Mouse (Mus musculus) yolk sac, embryonic 10.5 days (tissue): ENCODE measurements at regions not wholly inside any gene's neighbourhood (a gene's known extent, or its start where the extent isn't known, plus 50 kb on each side); places are given as distances from the start of the nearest gene placed in this dataset.

Experiments
- DNase-seq: peaks from one replicate; pipeline ENCODE4 v3.0.0-alpha.2; 2017; ENCODE audit warnings: low spot score

- DNase-seq = no peak
Observed at GRCm38 (mm10) chr13:28644846-28645574, 308.5 kb downstream of the Sox4 start.

- no peak for DNase-seq
Observed at GRCm38 (mm10) chr13:28640826-28641225, 312.7 kb downstream of the Sox4 start.

DNA sequence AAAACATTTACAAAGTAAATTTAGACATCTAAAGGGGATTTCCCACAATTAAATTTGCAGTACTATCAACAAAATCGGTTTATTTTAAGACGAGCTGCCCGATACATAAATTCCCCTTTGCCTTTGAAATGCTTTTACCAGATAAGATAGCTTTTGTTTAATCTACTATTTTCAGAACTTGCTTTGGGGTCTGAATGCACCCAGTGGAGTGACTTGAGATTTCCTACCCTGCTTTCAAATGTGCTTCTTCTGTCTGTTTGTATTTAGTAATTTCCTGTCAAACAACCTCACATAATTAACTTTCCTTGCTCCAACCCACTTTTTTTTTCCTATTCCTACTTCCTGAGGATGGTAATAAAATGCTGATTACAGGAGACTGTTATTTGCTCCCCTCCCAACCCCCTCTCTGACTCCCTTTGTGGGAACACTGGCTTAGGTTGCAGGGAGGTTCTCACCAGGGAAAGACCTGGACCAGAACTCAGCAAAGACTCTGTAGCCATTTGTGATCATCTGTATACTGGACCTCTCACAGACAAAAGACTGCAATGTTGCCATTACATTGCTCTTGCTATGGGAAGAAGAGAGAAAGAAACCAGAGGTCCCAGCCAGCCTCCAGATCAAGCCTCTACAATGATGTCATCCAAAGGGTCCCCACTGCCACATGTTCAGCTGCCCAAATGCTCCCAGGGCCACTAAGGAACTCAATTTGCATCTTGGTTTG is 318.1 kb downstream of the Sox4 start:
- DNase-seq = no peak

DNA sequence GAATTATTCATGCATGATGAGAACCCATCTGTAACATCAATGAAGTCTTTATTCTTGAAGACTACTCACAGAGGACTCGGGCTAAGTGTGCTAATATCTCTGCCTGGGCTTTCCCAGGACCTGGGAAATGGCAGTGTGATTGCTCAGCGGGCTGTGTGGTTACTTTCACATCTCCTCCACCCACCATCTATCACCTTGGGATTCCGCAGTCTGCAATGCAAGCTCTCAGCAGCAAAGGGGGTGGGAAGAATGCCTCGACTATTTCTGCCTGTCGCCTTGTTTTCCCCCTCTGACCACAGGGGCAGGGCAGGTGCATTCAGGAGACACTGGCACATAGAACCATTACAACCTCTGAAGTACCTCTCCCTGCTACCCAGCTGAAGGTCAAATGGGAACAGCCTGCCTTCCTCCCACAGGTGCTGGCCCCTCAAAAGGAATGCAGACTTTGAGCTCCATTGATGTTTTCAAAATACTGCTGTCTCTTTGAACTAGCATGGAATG is 319.9 kb downstream of the Sox4 start:
- peak; percentile 50 for DNase-seq

- DNase-seq = peak; percentile 59
Observed at GRCm38 (mm10) chr13:28629431-28630331, 323.8 kb downstream of the Sox4 start.

GRCm38 (mm10) chr13:28628751-28629150 is 324.8 kb downstream of the Sox4 start:
- no peak for DNase-seq

GRCm38 (mm10) chr13:28618961-28619360 is 334.6 kb downstream of the Sox4 start:
- DNase-seq = no peak

- DNase-seq = no peak
Observed at GRCm38 (mm10) chr13:28617503-28617902, 336.0 kb downstream of the Sox4 start.

DNA sequence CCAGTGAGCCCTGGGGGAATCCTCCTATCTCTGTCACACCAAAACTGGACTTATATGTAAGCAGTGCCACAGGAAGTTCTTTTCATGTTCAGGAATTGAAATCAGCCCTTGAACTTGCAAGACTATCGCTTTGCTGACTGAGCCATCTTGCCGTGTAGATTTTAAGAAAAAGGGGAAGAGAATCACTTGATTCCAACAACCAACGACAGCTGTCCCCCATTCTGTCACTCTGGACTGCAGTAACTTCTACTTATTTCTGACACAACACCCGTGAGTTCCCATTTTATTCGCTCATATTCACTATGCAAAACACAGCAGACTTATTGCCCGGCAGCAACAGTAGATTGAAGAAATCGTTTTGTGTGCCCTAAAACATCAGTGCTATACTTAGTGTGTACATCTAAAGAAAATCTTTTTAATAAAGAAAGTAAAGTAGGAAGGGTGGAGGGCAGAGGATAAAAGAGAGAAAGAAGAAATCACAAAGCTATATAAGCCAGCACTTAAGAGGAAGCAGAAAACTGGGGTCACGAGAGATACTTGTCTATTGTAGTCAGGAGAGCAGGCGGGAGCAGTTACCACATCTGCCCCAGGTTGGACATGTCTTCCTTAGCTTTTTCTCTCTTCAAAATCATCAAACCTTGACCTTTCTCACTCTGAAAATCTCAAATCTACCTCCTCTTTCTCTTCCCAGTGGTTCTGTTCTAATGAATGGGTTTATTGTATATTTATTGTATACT is 336.7 kb downstream of the Sox4 start:
- DNase-seq = no peak

DNA sequence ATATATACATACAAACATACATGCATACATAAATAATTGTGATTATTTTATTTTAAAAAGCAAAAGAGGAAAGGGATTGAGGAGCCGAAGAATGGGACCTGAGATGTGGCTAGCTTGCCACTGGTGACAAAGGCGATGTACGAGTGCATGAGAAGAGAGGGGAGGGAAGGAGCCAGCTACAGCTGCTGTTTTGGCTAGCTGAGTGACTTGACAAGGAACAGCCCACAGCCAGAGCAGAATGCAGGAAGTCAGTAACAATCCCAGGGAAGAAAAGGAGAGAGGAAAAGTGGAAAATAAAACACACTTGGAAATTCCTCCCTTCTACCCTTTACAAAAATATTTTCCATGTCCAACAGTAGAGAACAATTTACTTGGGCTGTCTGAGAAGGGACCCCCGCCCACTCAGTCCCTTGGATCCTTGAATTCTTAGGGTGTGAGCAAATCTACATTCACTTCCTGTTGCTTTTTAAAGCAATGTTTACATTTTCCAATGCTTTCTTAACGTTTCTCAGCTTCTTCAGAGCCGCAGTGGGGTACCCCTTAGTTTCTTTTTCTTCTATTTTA is 345.9 kb downstream of the Sox4 start:
- DNase-seq = no peak

- DNase-seq = no peak
Observed at GRCm38 (mm10) chr13:28606651-28607050, 346.9 kb downstream of the Sox4 start.

DNA sequence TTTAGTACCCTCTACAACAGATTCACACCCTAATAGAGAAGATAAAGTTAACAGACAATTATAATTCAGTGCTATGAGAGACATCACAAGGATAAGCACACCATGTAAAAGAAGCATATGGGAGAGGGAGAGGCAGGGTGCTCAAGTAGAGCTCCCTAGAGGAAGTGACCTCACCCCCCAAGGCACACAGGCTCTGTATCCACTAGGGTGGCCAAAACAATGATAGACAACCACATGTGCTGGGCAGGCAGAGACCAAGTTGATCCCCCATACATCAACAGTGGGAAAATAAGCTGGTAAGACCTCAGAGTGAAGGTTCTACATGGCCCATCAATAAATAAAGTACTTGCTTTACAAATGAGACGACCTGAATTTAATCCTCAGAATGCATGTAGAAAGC is 347.7 kb downstream of the Sox4 start:
- DNase-seq = no peak

GRCm38 (mm10) chr13:28604016-28604415 is 346.7 kb downstream of the Gm11361 start:
- DNase-seq = peak; percentile 32

DNA sequence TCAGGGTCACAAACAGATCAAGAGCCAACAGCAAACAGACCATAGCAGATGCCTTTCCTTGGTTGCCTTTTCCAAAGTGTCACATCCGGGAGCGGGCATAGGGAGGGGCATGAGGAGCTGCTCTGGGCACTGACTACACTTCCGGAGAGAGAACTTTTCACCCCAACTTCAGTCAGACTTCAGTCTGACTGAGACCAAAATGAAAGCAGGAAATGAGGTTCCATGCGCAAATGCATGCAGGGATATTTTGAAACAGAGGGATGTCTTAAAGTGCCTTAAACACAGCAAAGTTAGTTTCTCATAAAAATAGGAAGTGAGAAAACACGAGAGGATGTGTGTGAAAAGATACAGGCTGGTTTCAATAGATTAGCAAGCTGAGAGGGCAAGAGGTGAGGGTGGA is 343.5 kb downstream of the Gm11361 start:
- no peak for DNase-seq

DNA sequence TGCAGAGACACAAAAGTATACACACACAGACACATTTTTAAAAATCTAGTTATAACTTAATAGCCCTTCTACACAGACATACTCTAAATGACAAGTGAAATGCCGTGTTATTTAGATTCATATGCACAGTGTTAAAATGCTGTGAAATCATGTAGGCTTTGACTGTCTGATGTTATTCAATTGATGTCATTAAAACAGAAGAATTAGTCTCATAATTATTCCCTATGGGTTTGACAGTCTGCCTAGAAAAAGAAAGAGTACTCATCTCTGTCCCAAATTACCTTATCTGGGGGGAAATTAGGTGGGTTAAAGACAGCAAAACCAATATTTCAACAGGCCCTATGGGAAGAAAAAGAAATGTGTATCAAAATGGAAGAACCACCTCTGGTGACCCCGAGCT is 339.0 kb downstream of the Gm11361 start:
- DNase-seq = no peak

DNA sequence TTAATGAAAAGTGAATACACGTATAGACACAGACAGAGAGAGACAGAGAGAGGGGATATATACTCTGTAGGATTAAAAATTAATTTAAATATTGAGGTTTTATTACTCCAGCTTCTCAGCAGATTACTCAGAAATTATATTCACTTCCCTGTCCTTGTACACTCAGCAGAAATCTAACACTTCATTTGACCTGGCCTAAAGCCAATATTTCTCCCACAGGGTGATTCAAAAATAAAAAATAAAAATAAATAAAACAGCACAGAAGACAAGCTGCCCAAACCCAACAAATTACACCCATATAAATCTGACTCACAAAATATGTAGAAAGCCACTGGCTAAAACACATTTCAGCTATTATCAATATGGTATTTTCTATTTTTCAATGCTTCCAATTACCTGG is 334.8 kb downstream of the Gm11361 start:
- no peak for DNase-seq

DNA sequence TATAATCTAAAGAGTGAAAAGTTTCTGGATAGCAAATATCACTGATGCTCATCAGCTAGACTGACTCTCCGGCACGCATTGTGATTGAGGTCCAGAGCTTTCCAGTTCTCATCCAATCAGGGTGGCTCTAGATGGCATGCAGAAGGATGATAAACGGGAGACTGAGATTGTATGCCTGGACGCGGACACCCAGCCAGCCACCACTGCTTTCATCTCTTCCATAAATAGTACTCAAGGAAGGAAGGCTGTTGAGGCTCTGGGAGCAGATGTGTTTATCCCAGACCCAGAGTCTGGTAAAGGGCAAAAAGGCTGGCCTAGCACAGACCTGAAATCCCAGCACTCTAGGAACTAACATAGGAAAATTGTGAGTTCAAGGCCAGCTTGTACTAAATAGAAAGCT is 330.6 kb downstream of the Gm11361 start:
- peak; percentile 16 for DNase-seq

DNA sequence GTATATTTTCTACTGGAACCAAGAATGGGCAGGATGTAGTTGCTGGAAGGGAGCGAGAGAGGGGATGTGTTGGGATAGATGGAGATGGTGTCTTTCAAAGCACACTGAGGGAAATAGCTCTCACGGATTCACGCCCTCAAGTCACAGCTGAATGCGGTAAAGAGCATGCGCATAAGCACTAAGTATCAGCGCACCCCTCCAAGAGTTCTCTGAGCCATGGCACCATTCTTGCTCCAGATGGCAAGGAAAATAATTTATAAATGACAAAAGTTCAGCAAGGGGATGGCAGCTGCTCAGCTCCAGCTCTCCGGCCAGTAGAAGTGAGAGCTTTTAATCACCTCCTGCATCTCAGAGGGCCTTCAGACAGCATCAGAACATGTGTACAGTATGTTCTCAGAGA is 329.4 kb downstream of the Gm11361 start:
- DNase-seq = no peak

DNA sequence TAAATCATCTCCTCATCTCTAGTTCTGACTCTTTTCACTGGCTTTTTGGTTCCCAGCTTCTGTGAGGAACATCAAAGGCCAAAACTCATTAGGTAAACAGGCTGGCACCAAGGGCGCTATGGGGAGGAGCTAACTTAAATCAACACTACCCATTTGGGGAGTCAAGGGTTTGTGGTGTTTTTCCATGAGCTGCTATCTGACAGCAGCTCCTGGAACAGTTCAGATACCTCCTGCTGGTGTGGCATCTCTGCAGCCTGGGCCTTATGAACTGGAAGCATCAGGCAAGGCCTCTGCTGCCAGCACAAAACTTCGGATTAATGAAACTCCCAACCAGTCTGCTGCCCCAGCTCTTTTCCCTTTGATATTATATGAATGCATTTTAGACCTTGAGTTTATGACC is 328.8 kb downstream of the Gm11361 start:
- no peak for DNase-seq

GRCm38 (mm10) chr13:28583617-28584016 is 326.3 kb downstream of the Gm11361 start:
- no peak for DNase-seq

- no peak for DNase-seq
Observed at GRCm38 (mm10) chr13:28575202-28575851, 318.0 kb downstream of the Gm11361 start.
